In the genomic region with DNA sequence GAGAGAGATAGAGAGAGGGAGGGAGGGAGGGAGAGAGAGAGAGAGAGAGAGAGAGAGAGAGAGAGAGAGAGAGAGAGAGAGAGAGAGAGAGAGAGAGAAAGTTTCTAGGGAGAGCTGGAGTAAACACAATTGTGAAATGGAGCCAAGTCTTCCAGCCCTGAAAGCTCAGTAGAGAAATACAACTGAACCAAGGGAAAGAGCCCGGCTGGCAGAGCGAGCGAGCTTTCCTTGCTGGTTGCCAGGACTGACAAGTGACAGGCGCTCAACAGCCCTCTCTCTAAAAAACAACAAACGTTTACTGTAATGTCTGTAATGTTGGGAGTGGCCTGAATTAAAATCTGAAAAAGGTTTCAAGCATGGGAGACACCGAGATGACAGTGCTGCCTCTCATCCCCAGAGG, we compare ENCODE assay signal across 17 mouse cellular contexts.
"Had no signal": no experiment of that assay in that cellular context is flagged by ENCODE, and none has a peak within 500 bp of the region (broad histone marks: within the 10 kb centered on the region; RNA-seq: fewer than 3 reads in every experiment).

No protein-coding gene starts in this region.

- H3K36me3 ChIP-seq: neural tube, embryonic 15.5 days had no signal

- H3K9ac ChIP-seq: lung, embryonic 14.5 days; midbrain, embryonic 12.5 days; neural tube, embryonic 13.5 days; neural tube, embryonic 15.5 days had no signal

- H3K4me1 ChIP-seq: midbrain, embryonic 10.5 days; midbrain, embryonic 12.5 days; neural tube, embryonic 13.5 days; neural tube, embryonic 15.5 days had no signal

- H3K27me3 ChIP-seq: midbrain, embryonic 12.5 days; neural tube, embryonic 13.5 days; neural tube, embryonic 15.5 days had no signal

- DNase-seq: lung, adult 18-20 months; lung, embryonic 14.5 days; lung, postnatal 4 days; midbrain, embryonic 14.5 days; retina, postnatal 1 day; right cerebral cortex, adult 18-20 months; right cerebral cortex, postnatal 14 days; spleen, adult 18-20 months; thymus, adult 18-20 months; thymus, postnatal 14 days; thymus, postnatal 36 days had no signal

- H3K4me2 ChIP-seq: lung, embryonic 14.5 days; midbrain, embryonic 12.5 days; neural tube, embryonic 13.5 days; neural tube, embryonic 15.5 days had no signal

- H3K4me3 ChIP-seq: midbrain, embryonic 10.5 days; midbrain, embryonic 12.5 days; myocyte; neural tube, embryonic 13.5 days; neural tube, embryonic 15.5 days had no signal

- H3K9me3 ChIP-seq: midbrain, embryonic 10.5 days; midbrain, embryonic 12.5 days; neural tube, embryonic 13.5 days; neural tube, embryonic 15.5 days had no signal

- H3K27ac ChIP-seq: midbrain, embryonic 10.5 days; midbrain, embryonic 12.5 days; neural tube, embryonic 13.5 days; neural tube, embryonic 15.5 days had no signal

- ATAC-seq: midbrain, embryonic 16.5 days had no signal
